Mouse (Mus musculus) forebrain, embryonic 15.5 days (tissue): ENCODE data around the gene Spon2. TPM values are rescaled to one million over a fixed set of nuclear protein-coding genes. Genes with fewer than 3 reads are reported as not detected.

Experiments used
- polyA plus RNA-seq: library from polyadenylated mRNA; unstranded; fragments of >200 nt; fragmentation: Nextera tagmentation; extraction: Ambion mirVana; gene quantifications from 2 replicates; pipeline ENCODE4 v1.2.1, GENCODE M21; 2015

Spon2 gene
- polyA plus RNA-seq, 1 experiment from 2014 or later, result 3.1 TPM

Other genes starting within 250 kb of the Spon2 start
- 569 and 595 TPM in 2 replicates for gene Ywhah, start 199.6 kb downstream of the Spon2 start, polyA plus RNA-seq
- not detected in 2 replicates for gene Slc5a1, start 114.2 kb downstream of the Spon2 start, polyA plus RNA-seq
- gene Ctbp1, start 56.5 kb upstream of the Spon2 start, polyA plus RNA-seq, result 534 and 562 TPM in 2 replicates
- 101 and 107 TPM in 2 replicates for gene Maea, start 117.1 kb upstream of the Spon2 start, polyA plus RNA-seq
- gene Uvssa, start 160.1 kb upstream of the Spon2 start, polyA plus RNA-seq, result 8.5 and 8.8 TPM in 2 replicates
- gene Nkx1-1, start 215.5 kb upstream of the Spon2 start, polyA plus RNA-seq, result not detected in 2 replicates